Comparison of ENCODE assay signal across 19 mouse cellular contexts in genomic region chr1:193476805-193477204, GRCm38 (mm10).
"Had no signal": no experiment of that assay in that cellular context is flagged by ENCODE, and none has a peak within 500 bp of the region (broad histone marks: within the 10 kb centered on the region; RNA-seq: fewer than 3 reads in every experiment).

No protein-coding gene starts in this region.

- H3K9me3 ChIP-seq: lung, embryonic 15.5 days; midbrain, embryonic 13.5 days; midbrain, embryonic 15.5 days; neural tube, embryonic 12.5 days had no signal

- H3K9ac ChIP-seq: lung, embryonic 15.5 days; midbrain, embryonic 13.5 days; midbrain, embryonic 15.5 days; neural tube, embryonic 12.5 days had no signal

- H3K27ac ChIP-seq: lung, embryonic 15.5 days; macrophage; midbrain, embryonic 13.5 days; midbrain, embryonic 15.5 days; neural tube, embryonic 12.5 days had no signal

- H3K4me1 ChIP-seq: lung, embryonic 15.5 days; megakaryocyte, embryonic 14.5 days; midbrain, embryonic 13.5 days; midbrain, embryonic 15.5 days; neural tube, embryonic 12.5 days had no signal

- DNase-seq: lung, adult 2 months; lung, postnatal 14 days; lung, postnatal 36 days; retina, postnatal 1 day; right cerebral cortex, adult 18-20 months; right cerebral cortex, postnatal 25 days; right cerebral cortex, postnatal 4 days; spleen, adult 18-20 months; thymus, adult 18-20 months; thymus, postnatal 14 days; thymus, postnatal 36 days had no signal

- ATAC-seq: lung, postnatal 0 days; midbrain, embryonic 13.5 days; midbrain, embryonic 15.5 days had no signal

- H3K27me3 ChIP-seq: lung, embryonic 15.5 days; megakaryocyte, embryonic 14.5 days; midbrain, embryonic 13.5 days; midbrain, embryonic 15.5 days; neural tube, embryonic 12.5 days had no signal

- H3K36me3 ChIP-seq: lung, embryonic 15.5 days; midbrain, embryonic 13.5 days; midbrain, embryonic 15.5 days; neural tube, embryonic 12.5 days had no signal

- H3K4me3 ChIP-seq: lung, embryonic 15.5 days; megakaryocyte, embryonic 14.5 days; midbrain, embryonic 13.5 days; midbrain, embryonic 15.5 days; neural tube, embryonic 12.5 days had no signal

- H3K4me2 ChIP-seq: lung, embryonic 15.5 days; midbrain, embryonic 11.5 days; midbrain, embryonic 13.5 days; midbrain, embryonic 15.5 days; neural tube, embryonic 12.5 days had no signal
